Mouse (Mus musculus) skeletal muscle tissue, postnatal 0 days (tissue): ENCODE data around the gene Fzd4. TPM values are rescaled to one million over a fixed set of nuclear protein-coding genes. Genes with fewer than 3 reads are reported as not detected.

Experiments used
- polyA plus RNA-seq: library from polyadenylated mRNA; unstranded; fragments of >200 nt; fragmentation: Nextera tagmentation; extraction: Ambion mirVana; gene quantifications from 2 replicates; pipeline ENCODE4 v1.2.1, GENCODE M21; 2015

Fzd4 gene
- 12.7 and 13.5 TPM in 2 replicates for polyA plus RNA-seq

DNA sequence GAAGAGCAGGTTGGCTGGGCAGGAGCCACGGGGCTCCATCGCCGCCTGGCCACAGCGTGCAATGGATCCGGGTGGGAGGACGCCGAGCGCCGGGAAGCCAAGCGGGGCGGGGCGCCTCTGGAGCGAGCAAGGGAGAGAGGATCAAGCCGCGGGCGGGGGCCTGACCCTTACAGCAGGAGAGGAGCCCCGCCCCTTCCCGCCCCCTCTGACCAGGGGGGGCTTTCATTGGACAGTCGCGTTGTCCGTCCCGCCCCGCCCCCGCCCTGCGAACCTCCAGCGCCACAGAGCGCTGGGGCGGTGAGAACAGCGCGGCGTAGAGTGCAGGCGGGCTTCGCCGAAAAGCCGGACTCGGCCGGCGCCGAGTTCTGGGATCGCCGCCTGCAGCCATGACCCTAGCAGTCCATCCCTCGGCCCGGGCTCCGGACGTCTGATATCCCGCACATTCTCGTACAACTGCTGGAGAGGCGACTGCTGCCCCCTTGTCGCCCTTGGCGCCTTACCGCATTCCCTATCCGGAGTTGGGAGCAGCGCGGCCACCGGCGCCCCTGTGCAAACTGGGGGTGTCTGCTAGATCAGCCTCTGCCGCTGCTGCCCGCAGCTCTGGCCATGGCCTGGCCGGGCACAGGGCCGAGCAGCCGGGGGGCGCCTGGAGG lies at the start of gene Fzd4, which contains the start of gene Tmem135:
Gene Fzd4, plus strand, starts transcription at position 275 of the 653 bp plus-strand sequence.
Gene Tmem135, minus strand, starts transcription at position 142 of the 653 bp plus-strand sequence.

Other genes with a start within 250 kb of the Fzd4 start
- gene Tmem135, start 133 bp upstream of the Fzd4 start, polyA plus RNA-seq, result 17.0 and 19.3 TPM in 2 replicates
- gene Prss23, start 122.8 kb downstream of the Fzd4 start, polyA plus RNA-seq, result 32.0 and 38.8 TPM in 2 replicates
- 7.4 and 8.6 TPM in 2 replicates for gene Me3, start 228.0 kb downstream of the Fzd4 start, polyA plus RNA-seq